Mouse (Mus musculus) CH12F3 (cell line): ENCODE results near the gene Spatc1l.

Experiments
- in situ Hi-C: fragments of 300-500 bp; cut with MboI; formaldehyde crosslinking; loops from 2 replicates; pipeline ENCODE4 v1.14.3; 2020; ENCODE audit warnings: low sequenced_read_pairs

The Spatc1l gene

DNA sequence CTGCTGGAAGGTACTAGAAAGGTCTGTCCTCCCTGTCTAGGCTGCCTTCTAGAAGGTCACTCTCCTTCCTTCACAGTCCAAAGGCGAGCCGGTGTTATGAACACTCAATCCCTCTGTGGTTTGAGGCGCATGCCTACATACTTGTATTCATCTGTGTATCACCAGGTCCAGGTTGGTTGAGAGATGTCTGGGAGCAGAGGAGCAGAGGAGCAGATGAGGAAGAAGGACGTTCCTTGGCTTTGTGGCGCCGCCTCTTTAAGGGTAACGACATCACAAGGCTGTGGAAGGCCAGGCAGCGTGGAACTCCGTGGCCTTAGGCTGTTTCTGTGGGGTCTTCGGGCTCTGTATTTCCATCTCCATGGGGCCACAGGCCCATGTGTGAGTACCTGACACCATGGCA, at the start of gene Spatc1l:
Gene Spatc1l, plus strand, starts transcription at position 301 of the 400 bp plus-strand sequence.
- in situ Hi-C loops = no loop called here

- in situ Hi-C loops = no loop called here
Measured at GRCm38 (mm10) chr10:76512965-76513583, 49.0 kb upstream of the Spatc1l start.

DNA sequence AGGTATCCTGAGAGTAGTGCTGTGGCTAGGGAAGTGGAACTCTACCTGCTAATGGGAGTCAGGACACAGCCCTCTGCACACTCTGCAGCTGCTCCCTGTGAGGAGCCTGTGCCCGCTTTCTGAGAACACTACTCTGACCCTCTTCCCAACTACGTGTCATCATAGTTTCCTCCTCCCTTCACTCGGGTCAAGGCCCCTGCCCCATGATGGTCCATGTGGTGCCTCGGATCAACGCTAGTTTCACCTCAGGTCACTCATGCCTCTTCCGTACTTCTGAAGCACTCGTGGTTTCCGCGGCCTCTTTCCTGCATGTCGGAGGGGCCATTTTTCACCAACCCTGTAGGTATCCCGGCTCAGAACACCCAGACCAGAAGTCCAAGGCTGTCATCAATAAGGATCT, 31.1 kb upstream of the Spatc1l start:
- in situ Hi-C loops = no loop called here

DNA sequence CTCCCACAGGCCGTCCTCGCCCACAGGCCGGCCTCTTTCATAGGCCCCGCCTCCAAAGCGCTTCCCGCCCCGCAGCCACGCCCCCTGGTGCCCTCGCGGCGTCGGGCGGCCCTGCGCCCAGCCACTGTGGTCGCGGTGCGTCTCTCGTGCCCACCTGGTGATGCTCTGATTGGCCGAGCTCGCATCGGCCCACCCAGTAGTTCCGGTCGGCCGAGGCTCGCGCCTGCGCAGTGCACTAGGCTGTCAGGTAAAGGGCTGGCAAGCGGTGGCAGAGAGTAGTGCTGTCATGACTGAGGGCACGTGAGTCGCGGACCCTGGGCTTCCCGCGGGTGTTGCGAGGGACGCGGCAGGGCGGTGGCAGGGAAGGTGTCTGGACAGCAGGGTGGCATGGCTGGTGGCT, 30.7 kb upstream of the Spatc1l start, which contains the start of gene Lss:
Gene Lss, plus strand, starts transcription at position 214 of the 400 bp plus-strand sequence.
- in situ Hi-C loops = no loop called here

GRCm38 (mm10) chr10:76531828-76532227, 30.2 kb upstream of the Spatc1l start:
- in situ Hi-C loops = no loop called here

GRCm38 (mm10) chr10:76535526-76535925, 26.5 kb upstream of the Spatc1l start:
- in situ Hi-C loops = no loop called here

- in situ Hi-C loops = no loop called here
Measured at GRCm38 (mm10) chr10:76537619-76538018, 24.5 kb upstream of the Spatc1l start.

DNA sequence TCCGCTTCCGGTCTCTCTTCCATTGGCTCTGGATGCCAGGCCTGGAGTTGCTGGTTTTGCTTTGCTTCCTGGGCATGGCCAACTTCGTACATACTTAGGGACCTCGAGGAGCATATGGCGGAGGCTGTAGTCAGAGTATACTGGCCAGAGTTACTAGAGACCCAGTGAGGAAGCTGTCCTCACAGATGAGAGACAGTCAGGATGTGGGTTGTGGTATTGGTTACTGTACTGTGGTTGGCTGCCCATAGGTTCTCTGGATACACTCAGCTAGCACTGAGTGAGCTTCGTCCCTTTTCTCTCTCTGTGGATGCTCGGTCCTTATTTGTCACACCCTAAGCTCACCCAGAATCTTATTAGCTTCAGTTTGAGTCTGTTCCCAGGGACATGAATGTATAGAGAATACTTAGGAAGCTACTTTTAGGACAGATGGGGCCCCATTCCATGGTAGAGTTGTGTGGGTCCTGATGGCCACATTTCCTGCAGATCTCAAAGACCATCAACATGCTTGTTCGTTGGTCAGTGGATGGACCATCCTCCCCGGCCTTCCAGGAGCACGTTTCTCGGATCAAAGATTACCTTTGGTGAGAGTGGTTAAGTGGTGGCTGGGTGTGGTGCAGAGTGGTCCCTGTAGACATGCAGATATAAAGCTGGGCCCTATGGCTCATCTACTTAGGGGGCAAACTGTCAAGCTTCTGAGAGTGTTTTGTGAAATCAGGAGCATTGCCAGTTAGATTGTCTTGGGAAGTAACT, 20.6 kb upstream of the Spatc1l start:
- in situ Hi-C loops = no loop called here

DNA sequence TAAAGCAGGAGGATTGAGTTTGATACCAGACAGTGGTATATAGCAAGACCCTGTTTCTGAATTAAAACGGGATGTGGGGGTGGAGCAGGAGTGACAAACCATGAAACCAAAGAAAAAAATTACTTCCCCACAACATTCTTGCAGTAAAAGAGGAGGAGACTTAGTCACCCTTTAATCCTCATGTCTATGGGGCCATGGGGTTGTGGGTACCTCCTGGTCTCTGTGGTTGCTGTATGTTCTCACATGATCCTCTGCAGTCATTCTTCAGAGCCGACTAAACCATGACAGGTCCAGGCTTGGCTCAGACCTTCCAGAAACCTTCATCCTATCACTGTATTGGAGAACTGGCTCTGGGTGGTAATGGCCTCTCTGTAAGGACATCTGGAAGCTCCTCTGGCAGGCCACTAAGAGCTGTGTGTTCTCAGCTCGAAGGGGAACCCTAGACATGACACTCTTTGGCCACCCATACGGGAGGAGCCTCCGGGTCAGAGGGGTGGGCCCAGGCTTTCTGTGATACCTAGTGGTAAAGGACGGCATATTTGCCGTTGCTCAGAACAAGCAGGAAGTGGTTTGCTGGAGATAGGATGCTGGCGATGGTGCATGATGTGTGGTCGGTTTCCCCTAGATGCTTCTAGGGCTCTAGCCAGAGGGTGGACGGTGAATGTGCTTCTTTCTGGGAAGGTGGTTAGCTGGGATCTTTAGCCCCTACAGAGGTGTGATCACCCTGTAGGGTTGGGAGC, 19.3 kb upstream of the Spatc1l start:
- in situ Hi-C loops = no loop called here

GRCm38 (mm10) chr10:76546566-76546965, 15.5 kb upstream of the Spatc1l start:
- in situ Hi-C loops = no loop called here

GRCm38 (mm10) chr10:76548218-76548617, 13.9 kb upstream of the Spatc1l start:
- in situ Hi-C loops = no loop called here

DNA sequence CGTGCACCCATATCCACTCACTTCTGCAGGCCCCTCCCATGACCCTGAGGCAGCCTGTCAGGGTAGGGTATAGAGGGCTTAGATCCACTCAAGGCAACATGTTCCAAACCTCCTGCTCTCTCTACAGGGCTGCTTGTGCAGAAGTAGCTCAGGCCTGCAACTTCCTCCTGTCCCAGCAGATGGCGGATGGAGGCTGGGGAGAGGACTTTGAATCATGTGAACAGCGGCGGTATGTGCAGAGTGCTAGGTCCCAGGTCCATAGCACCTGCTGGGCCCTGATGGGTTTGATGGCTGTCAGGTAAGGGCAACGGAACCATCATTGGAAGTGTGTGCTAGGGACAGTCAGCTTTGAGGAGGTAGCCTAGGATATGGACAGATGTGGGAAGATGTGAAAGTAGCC, 11.6 kb upstream of the Spatc1l start:
- in situ Hi-C loops = no loop called here

DNA sequence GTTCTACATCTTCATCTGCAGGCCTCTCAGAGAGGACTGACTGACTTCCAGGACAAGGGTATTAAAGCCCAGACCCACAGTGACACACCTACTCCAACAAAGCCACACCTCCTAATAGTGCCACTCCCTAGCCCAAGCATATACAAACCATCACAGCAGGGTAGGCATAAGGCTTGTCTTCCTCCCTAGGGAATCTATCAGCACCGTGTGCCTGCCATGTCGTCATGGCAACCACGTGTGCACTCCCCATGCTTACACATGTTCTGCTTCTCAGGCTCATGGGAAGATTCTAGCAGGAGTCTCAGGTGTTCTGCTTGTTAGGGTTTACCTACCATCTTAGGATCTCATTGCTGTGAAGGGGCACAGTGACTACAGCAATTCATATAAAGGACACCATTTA, 10.5 kb upstream of the Spatc1l start:
- in situ Hi-C loops = no loop called here

DNA sequence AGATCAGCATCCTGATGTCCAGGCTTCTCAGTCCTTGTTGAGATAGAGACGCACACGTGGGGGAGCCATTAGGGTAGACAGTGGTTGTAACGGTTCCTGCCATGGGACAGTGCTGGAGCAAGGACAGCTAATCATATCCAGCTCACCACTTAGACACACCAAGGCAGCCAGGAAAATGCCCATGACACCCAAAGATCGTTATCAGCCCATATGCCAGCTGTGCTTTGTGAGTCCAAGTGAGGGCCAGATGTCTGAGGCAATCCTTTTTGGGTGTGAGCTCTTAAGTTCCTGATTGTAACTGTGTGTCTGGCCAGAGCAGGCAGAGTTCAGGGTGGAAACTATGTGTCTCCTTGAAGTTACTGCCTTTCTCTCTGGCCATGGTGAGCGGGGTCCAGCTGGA, 8.0 kb upstream of the Spatc1l start:
- in situ Hi-C loops = no loop called here

- in situ Hi-C loops = no loop called here
Measured at GRCm38 (mm10) chr10:76569996-76570685, 8.1 kb downstream of the Spatc1l start.

- in situ Hi-C loops = no loop called here
Measured at GRCm38 (mm10) chr10:76571070-76571469, 9.0 kb downstream of the Spatc1l start.

DNA sequence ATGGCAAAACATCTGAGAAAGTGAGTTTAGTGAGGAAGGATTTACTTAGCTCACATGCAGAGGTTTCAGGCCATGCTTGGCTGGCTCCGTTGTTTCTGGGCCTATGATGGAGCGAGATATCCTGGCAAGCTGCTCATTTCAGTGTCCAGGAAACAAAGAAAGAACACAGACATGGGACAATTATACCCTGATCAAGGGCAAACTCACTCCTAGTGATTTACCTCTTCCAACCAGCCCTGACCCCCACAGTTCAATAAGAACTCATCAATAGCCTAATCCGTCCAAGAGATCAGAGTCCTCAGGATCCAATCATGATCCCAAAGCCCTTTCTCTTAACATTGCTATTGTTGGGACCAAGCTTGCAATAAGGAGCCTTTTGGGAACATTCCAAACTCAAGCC, 10.1 kb downstream of the Spatc1l start:
- in situ Hi-C loops = no loop called here

- in situ Hi-C loops = no loop called here
Measured at GRCm38 (mm10) chr10:76575374-76575773, 13.3 kb downstream of the Spatc1l start, which contains the start of gene Ftcd. Gene Ftcd (plus strand): TSS chr10:76575648.

- in situ Hi-C loops = no loop called here
Measured at GRCm38 (mm10) chr10:76576920-76577319, 14.8 kb downstream of the Spatc1l start.

DNA sequence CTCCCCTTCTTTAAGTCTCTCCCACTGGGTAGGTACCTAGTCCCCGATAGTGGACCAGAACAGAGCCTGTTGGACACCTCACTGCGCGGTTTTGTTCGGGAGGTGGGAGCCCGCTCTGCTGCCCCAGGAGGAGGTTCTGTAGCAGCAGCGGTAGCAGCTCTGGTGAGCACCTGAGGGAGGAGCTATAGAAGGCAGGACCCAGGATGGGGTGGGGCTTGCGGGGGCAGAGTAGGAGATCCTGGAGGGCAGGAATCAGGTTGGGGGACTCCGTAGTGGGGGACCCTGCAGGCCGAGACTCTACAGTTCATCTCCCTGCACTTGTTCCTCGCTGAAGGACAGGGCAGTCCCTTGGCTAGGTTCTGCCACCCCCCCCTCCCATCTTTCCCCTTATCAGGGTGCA, 22.1 kb downstream of the Spatc1l start:
- in situ Hi-C loops = no loop called here

DNA sequence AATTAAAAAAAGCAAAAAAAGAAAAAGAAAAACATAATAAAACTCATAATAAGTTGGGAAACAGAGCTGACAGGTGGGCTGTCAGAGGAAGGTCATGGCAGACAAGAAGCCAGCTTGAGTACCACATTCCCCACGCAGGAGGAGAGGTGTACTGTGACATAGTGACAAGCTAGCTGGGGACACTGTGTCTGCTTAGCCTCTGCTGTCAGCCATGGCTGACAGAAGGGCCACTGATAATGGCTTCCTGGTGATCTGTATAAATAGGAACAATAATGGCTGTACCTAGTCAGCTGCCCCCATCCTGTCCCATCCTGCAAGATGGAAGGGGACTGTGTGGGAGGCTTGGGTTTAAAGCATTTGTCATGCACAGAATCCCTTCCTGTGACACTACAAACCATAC, 24.1 kb downstream of the Spatc1l start:
- in situ Hi-C loops = no loop called here
